Comparison of ENCODE assay signal across 8 mouse cellular contexts in genomic region chr1:151095344-151096050, GRCm38 (mm10).
DNase-seq lines count a peak whose midpoint lies in the region; ATAC-seq and TF ChIP-seq lines count a peak whose summit lies in the region.

No protein-coding gene starts in this region.

- no peak overlapping the region for H3K4me3 ChIP-seq in forebrain, embryonic 10.5 days
- H3K4me3 ChIP-seq in forebrain, embryonic 15.5 days = no peak overlapping the region
- H3K4me3 ChIP-seq in hindbrain, embryonic 16.5 days (ENCODE audit: low read length) = no peak overlapping the region
- H3K4me3 ChIP-seq in megakaryocyte, embryonic 14.5 days (replicated peaks) = peak overlapping the region; percentile 57
- H3K4me3 ChIP-seq in lung, postnatal 0 days (ENCODE audit: low read depth, low read length) = no peak overlapping the region

- no peak for DNase-seq in forebrain, embryonic 10.5 days (ENCODE audit: extremely low spot score, low spot score)
- peak; percentile 57 for DNase-seq in c-Kit-positive CD71-positive TER-119-positive erythroid progenitor cells, embryonic 14.5 days (ENCODE audit: low spot score)
- no peak for DNase-seq in retina, postnatal 1 day
- DNase-seq in thymus, postnatal 14 days = no peak
- no peak for DNase-seq in lung, postnatal 0 days (ENCODE audit: low spot score)

- H3K4me1 ChIP-seq in forebrain, embryonic 10.5 days = peaks cover 13% of the 10 kb centered on the region
- H3K4me1 ChIP-seq in forebrain, embryonic 15.5 days = peaks cover 9% of the 10 kb centered on the region; the same call in 1 of the 2 replicates
- H3K4me1 ChIP-seq in hindbrain, embryonic 16.5 days (ENCODE audit: control insufficient read depth, insufficient read depth, low read depth, low read length) = no peaks in the 10 kb centered on the region
- H3K4me1 ChIP-seq in megakaryocyte, embryonic 14.5 days = peaks cover 10% of the 10 kb centered on the region
- peaks cover 3% of the 10 kb centered on the region; the same call in 1 of the 2 replicates for H3K4me1 ChIP-seq in lung, postnatal 0 days (ENCODE audit: insufficient read depth, low read depth, low read length)

- no peak for ATAC-seq in forebrain, embryonic 15.5 days (replicated peaks)
- peak; percentile 52; the same call in 1 of the 2 replicates for ATAC-seq in hindbrain, embryonic 16.5 days
- ATAC-seq in lung, postnatal 0 days = no peak

- TF ChIP-seq EP300 in lung, postnatal 0 days (IDR thresholded peaks at IDR 0.05) = no peak

- H3K36me3 ChIP-seq in forebrain, embryonic 10.5 days (replicated peaks) = no peaks in the 10 kb centered on the region
- H3K36me3 ChIP-seq in forebrain, embryonic 15.5 days = no peaks in the 10 kb centered on the region
- no peaks in the 10 kb centered on the region for H3K36me3 ChIP-seq in hindbrain, embryonic 16.5 days (ENCODE audit: control insufficient read depth, insufficient read depth, low read length)
- no peaks in the 10 kb centered on the region for H3K36me3 ChIP-seq in megakaryocyte, embryonic 14.5 days (replicated peaks; ENCODE audit: low read length)
- H3K36me3 ChIP-seq in lung, postnatal 0 days (ENCODE audit: insufficient read depth, low read length) = no peaks in the 10 kb centered on the region

- no peak overlapping the region for H3K9ac ChIP-seq in forebrain, embryonic 15.5 days (replicated peaks)
- no peak overlapping the region for H3K9ac ChIP-seq in hindbrain, embryonic 16.5 days (ENCODE audit: low read depth, low read length)
- H3K9ac ChIP-seq in lung, postnatal 0 days (replicated peaks; ENCODE audit: low read depth) = no peak overlapping the region

- 78% methylated on average over 10 of the region's 10 CpGs for WGBS in forebrain, embryonic 10.5 days
- WGBS in forebrain, embryonic 15.5 days = 53% methylated on average over 10 of the region's 10 CpGs
- 49% methylated on average over 10 of the region's 10 CpGs for WGBS in hindbrain, embryonic 16.5 days
- WGBS in lung, postnatal 0 days = 70% methylated on average over 10 of the region's 10 CpGs

- H3K9me3 ChIP-seq in forebrain, embryonic 10.5 days = no peaks in the 10 kb centered on the region
- no peaks in the 10 kb centered on the region for H3K9me3 ChIP-seq in forebrain, embryonic 15.5 days
- no peaks in the 10 kb centered on the region for H3K9me3 ChIP-seq in hindbrain, embryonic 16.5 days (ENCODE audit: control insufficient read depth, low read length)
- no peaks in the 10 kb centered on the region for H3K9me3 ChIP-seq in megakaryocyte, embryonic 14.5 days
- no peaks in the 10 kb centered on the region for H3K9me3 ChIP-seq in lung, postnatal 0 days (ENCODE audit: low read length)

- no peaks in the 10 kb centered on the region for H3K27me3 ChIP-seq in forebrain, embryonic 10.5 days (ENCODE audit: poor library complexity, severe bottlenecking)
- H3K27me3 ChIP-seq in forebrain, embryonic 15.5 days = no peaks in the 10 kb centered on the region
- H3K27me3 ChIP-seq in hindbrain, embryonic 16.5 days (replicated peaks; ENCODE audit: control insufficient read depth, insufficient read depth, low read length) = no peaks in the 10 kb centered on the region
- peaks cover 2% of the 10 kb centered on the region for H3K27me3 ChIP-seq in megakaryocyte, embryonic 14.5 days (replicated peaks)
- no peaks in the 10 kb centered on the region for H3K27me3 ChIP-seq in lung, postnatal 0 days (replicated peaks; ENCODE audit: insufficient read depth, low read length)

- TF ChIP-seq CTCF in lung, postnatal 0 days (IDR thresholded peaks at IDR 0.05) = no peak

- peak overlapping the region; percentile 74 for H3K27ac ChIP-seq in forebrain, embryonic 10.5 days
- H3K27ac ChIP-seq in forebrain, embryonic 15.5 days (replicated peaks) = no peak overlapping the region
- no peak overlapping the region for H3K27ac ChIP-seq in hindbrain, embryonic 16.5 days (ENCODE audit: low read depth, low read length)
- H3K27ac ChIP-seq in lung, postnatal 0 days (ENCODE audit: low read length) = no peak overlapping the region

- H3K4me2 ChIP-seq in forebrain, embryonic 15.5 days (replicated peaks) = no peak overlapping the region
- peak overlapping the region; percentile 16 for H3K4me2 ChIP-seq in hindbrain, embryonic 16.5 days (ENCODE audit: low read length)
- no peak overlapping the region for H3K4me2 ChIP-seq in lung, postnatal 0 days (replicated peaks; ENCODE audit: low read depth, low read length)
